Mouse (Mus musculus) erythroblast, embryonic 14.5 days (primary cell): ENCODE measurements around the gene Slamf9.

ENCODE experiments used
- GATA1 ChIP-seq: IDR thresholded peaks from 2 replicates; pipeline ENCODE4 v1.6.1; 2012; ENCODE audit warnings: low read length, inconsistent platforms, mixed read lengths
- TAL1 ChIP-seq: IDR thresholded peaks from 3 replicates; pipeline ENCODE4 v1.6.1; 2012; ENCODE audit warnings: low read length, inconsistent platforms, mixed read lengths

- TF ChIP-seq GATA1 (no peak), TAL1 (no peak)
Observed at GRCm38 (mm10) chr1:172441935-172442445, 33.2 kb upstream of the Slamf9 start.
